Mouse (Mus musculus): ENCODE data around the gene Oscp1. TPM values are rescaled to one million over a fixed set of nuclear protein-coding genes. Genes with fewer than 3 reads are reported as not detected.

Oscp1 gene
- polyA plus RNA-seq, 1 experiment: not detected

- peaks cover 35% of the 10 kb centered on the region for H3K4me1 ChIP-seq (ENCODE audit: control insufficient read depth, insufficient read depth, low read length)
- 67% methylated on average over 6 of the region's 6 CpGs for WGBS
- no peak overlapping the region for H3K4me3 ChIP-seq (ENCODE audit: insufficient read depth, low read depth, low read length)
- no peak overlapping the region for H3K27ac ChIP-seq (ENCODE audit: insufficient read depth, low read depth, low read length)
- no peak for TF ChIP-seq CTCF (IDR thresholded peaks at IDR 0.05; ENCODE audit: insufficient read depth, low read depth, low read length)
- no peak for TF ChIP-seq POLR2A (IDR thresholded peaks at IDR 0.05; ENCODE audit: insufficient read depth, low read depth, low read length)
Measured at GRCm38 (mm10) chr4:126115871-126116521, 57.6 kb downstream of the Oscp1 start.

GRCm38 (mm10) chr4:126117116-126117515 is 58.8 kb downstream of the Oscp1 start:
- WGBS: 78% methylated on average over 8 of the region's 8 CpGs
- no peak for TF ChIP-seq POLR2A (IDR thresholded peaks at IDR 0.05; ENCODE audit: insufficient read depth, low read depth, low read length)
- Histone ChIP-seq H3K4me1 (ENCODE audit: control insufficient read depth, insufficient read depth, low read length) (peaks cover 32% of the 10 kb centered on the region), H3K4me3 (ENCODE audit: insufficient read depth, low read depth, low read length) (no peak overlapping the region), H3K27ac (ENCODE audit: insufficient read depth, low read depth, low read length) (no peak overlapping the region)

GRCm38 (mm10) chr4:126118651-126119050 is 60.3 kb downstream of the Oscp1 start:
- WGBS: 30% methylated on average over 4 of the region's 4 CpGs

GRCm38 (mm10) chr4:126119051-126119450 is 60.7 kb downstream of the Oscp1 start:
- WGBS: 75% methylated on average over 1 of the region's 1 CpGs
- Histone ChIP-seq H3K4me1 (ENCODE audit: control insufficient read depth, insufficient read depth, low read length) (peaks cover 32% of the 10 kb centered on the region), H3K27ac (ENCODE audit: insufficient read depth, low read depth, low read length) (0 out of 2 replicates have a peak overlapping the region, but pooled peaks have one; percentile 50), H3K4me3 (ENCODE audit: insufficient read depth, low read depth, low read length) (no peak overlapping the region)
- TF ChIP-seq POLR2A (IDR thresholded peaks at IDR 0.05; ENCODE audit: insufficient read depth, low read depth, low read length): no peak
- no peak for TF ChIP-seq CTCF (IDR thresholded peaks at IDR 0.05; ENCODE audit: insufficient read depth, low read depth, low read length)

More at GRCm38 (mm10) chr4:126118651-126119050, 60.3 kb downstream of the Oscp1 start:
- no peak for TF ChIP-seq POLR2A (IDR thresholded peaks at IDR 0.05; ENCODE audit: insufficient read depth, low read depth, low read length)
- TF ChIP-seq CTCF (IDR thresholded peaks at IDR 0.05; ENCODE audit: insufficient read depth, low read depth, low read length): no peak
- no peak overlapping the region for H3K4me3 ChIP-seq (ENCODE audit: insufficient read depth, low read depth, low read length)
- H3K27ac ChIP-seq (ENCODE audit: insufficient read depth, low read depth, low read length): peak overlapping the region; percentile 50; the same call in 1 of the 2 replicates
- peaks cover 34% of the 10 kb centered on the region for H3K4me1 ChIP-seq (ENCODE audit: control insufficient read depth, insufficient read depth, low read length)

- WGBS: 90% methylated on average over 5 of the region's 5 CpGs
- TF ChIP-seq POLR2A (IDR thresholded peaks at IDR 0.05; ENCODE audit: insufficient read depth, low read depth, low read length) (no peak), CTCF (IDR thresholded peaks at IDR 0.05; ENCODE audit: insufficient read depth, low read depth, low read length) (no peak)
- no peak overlapping the region for H3K27ac ChIP-seq (ENCODE audit: insufficient read depth, low read depth, low read length)
- peaks cover 32% of the 10 kb centered on the region for H3K4me1 ChIP-seq (ENCODE audit: control insufficient read depth, insufficient read depth, low read length)
- H3K4me3 ChIP-seq (ENCODE audit: insufficient read depth, low read depth, low read length): no peak overlapping the region
Measured at GRCm38 (mm10) chr4:126120052-126120451, 61.7 kb downstream of the Oscp1 start.

GRCm38 (mm10) chr4:126120506-126120905 is 62.1 kb downstream of the Oscp1 start:
- H3K4me3 ChIP-seq (ENCODE audit: insufficient read depth, low read depth, low read length): no peak overlapping the region
- TF ChIP-seq CTCF (IDR thresholded peaks at IDR 0.05; ENCODE audit: insufficient read depth, low read depth, low read length) (no peak), POLR2A (IDR thresholded peaks at IDR 0.05; ENCODE audit: insufficient read depth, low read depth, low read length) (no peak)
- peaks cover 30% of the 10 kb centered on the region for H3K4me1 ChIP-seq (ENCODE audit: control insufficient read depth, insufficient read depth, low read length)
- H3K27ac ChIP-seq (ENCODE audit: insufficient read depth, low read depth, low read length): no peak overlapping the region
- WGBS: 85% methylated on average over 2 of the region's 2 CpGs

GRCm38 (mm10) chr4:126123309-126124040 is 65.1 kb downstream of the Oscp1 start:
- no peak for TF ChIP-seq POLR2A (IDR thresholded peaks at IDR 0.05; ENCODE audit: insufficient read depth, low read depth, low read length)
- TF ChIP-seq CTCF (IDR thresholded peaks at IDR 0.05; ENCODE audit: insufficient read depth, low read depth, low read length): no peak
- Histone ChIP-seq H3K4me1 (ENCODE audit: control insufficient read depth, insufficient read depth, low read length) (peaks cover 17% of the 10 kb centered on the region), H3K4me3 (ENCODE audit: insufficient read depth, low read depth, low read length) (no peak overlapping the region), H3K27ac (ENCODE audit: insufficient read depth, low read depth, low read length) (peak overlapping the region; percentile 16; the same call in 1 of the 2 replicates)
- 35% methylated on average over 10 of the region's 10 CpGs for WGBS

- peaks cover 52% of the 10 kb centered on the region for H3K4me1 ChIP-seq (ENCODE audit: control insufficient read depth, insufficient read depth, low read length)
- H3K27ac ChIP-seq (ENCODE audit: insufficient read depth, low read depth, low read length): peak overlapping the region; percentile 25
- 38% methylated on average over 11 of the region's 11 CpGs for whole genome bisulfite sequencing
- TF ChIP-seq CTCF (IDR thresholded peaks at IDR 0.05; ENCODE audit: insufficient read depth, low read depth, low read length) (no peak), POLR2A (IDR thresholded peaks at IDR 0.05; ENCODE audit: insufficient read depth, low read depth, low read length) (no peak)
- H3K4me3 ChIP-seq (ENCODE audit: insufficient read depth, low read depth, low read length): no peak overlapping the region
Measured at GRCm38 (mm10) chr4:126130502-126130901, 72.1 kb downstream of the Oscp1 start.

All from olfactory bulb, adult 2 months (tissue).